Comparison of ENCODE assay signal across 19 mouse cellular contexts in genomic region chr3:37964083-37964482, GRCm38 (mm10).
DNase-seq lines count a peak whose midpoint lies in the region; ATAC-seq and TF ChIP-seq lines count a peak whose summit lies in the region.
"Had no signal": no experiment of that assay in that cellular context is flagged by ENCODE, and none has a peak within 500 bp of the region (broad histone marks: within the 10 kb centered on the region; RNA-seq: fewer than 3 reads in every experiment).

No protein-coding gene starts in this region.

- 58% methylated on average over 5 of the region's 5 CpGs for WGBS in forebrain, postnatal 0 days
- WGBS in intestine, embryonic 16.5 days = 81% methylated on average over 5 of the region's 5 CpGs

- no peak overlapping the region for H3K4me3 ChIP-seq in forebrain, postnatal 0 days (ENCODE audit: low read depth, low read length)
- H3K4me3 ChIP-seq in intestine, embryonic 16.5 days (ENCODE audit: low read length) = no peak overlapping the region
- H3K4me3 ChIP-seq: embryonic facial prominence, embryonic 13.5 days; heart, embryonic 12.5 days; hindbrain, embryonic 15.5 days had no signal

- no peak for DNase-seq in frontal cortex, postnatal 10 days (ENCODE audit: low spot score in 2 of 2)
- peak; percentile 41 for DNase-seq in brain, adult 2 months (ENCODE audit: low read depth, low spot score)
- DNase-seq in brain, embryonic 14.5 days (ENCODE audit: low read depth) = peak; percentile 16
- peak; percentile 70 for DNase-seq in forebrain, postnatal 0 days
- no peak for DNase-seq in gastrocnemius, postnatal 10 days
- DNase-seq: adrenal gland, adult 8-10 months; adrenal gland, postnatal 36 days; cerebellum, adult 18-20 months; cerebellum, adult 9-11 months; cerebellum, postnatal 36 days; gastrocnemius, postnatal 25 days; heart, postnatal 36 days; kidney, adult 8-10 months had no signal

- H3K27me3 ChIP-seq in forebrain, postnatal 0 days (ENCODE audit: insufficient read depth, low read length) = no peaks in the 10 kb centered on the region; the same call in none of the 2 replicates
- H3K27me3 ChIP-seq in intestine, embryonic 16.5 days (replicated peaks; ENCODE audit: control insufficient read depth, insufficient read depth, low read length) = no peaks in the 10 kb centered on the region
- H3K27me3 ChIP-seq: embryonic facial prominence, embryonic 13.5 days; hindbrain, embryonic 15.5 days had no signal

- H3K9ac ChIP-seq in forebrain, postnatal 0 days = no peak overlapping the region
- no peak overlapping the region for H3K9ac ChIP-seq in intestine, embryonic 16.5 days (ENCODE audit: low read depth, low read length)
- H3K9ac ChIP-seq: embryonic facial prominence, embryonic 13.5 days; heart, embryonic 12.5 days; hindbrain, embryonic 15.5 days had no signal

- H3K9me3 ChIP-seq in forebrain, postnatal 0 days (ENCODE audit: low read length) = no peaks in the 10 kb centered on the region
- no peaks in the 10 kb centered on the region for H3K9me3 ChIP-seq in intestine, embryonic 16.5 days (ENCODE audit: control insufficient read depth, low read length)
- H3K9me3 ChIP-seq: embryonic facial prominence, embryonic 13.5 days; heart, embryonic 12.5 days; hindbrain, embryonic 15.5 days had no signal

- no peak overlapping the region for H3K4me2 ChIP-seq in forebrain, postnatal 0 days (ENCODE audit: low read depth)
- no peak overlapping the region for H3K4me2 ChIP-seq in intestine, embryonic 16.5 days (ENCODE audit: low read depth, low read length)
- H3K4me2 ChIP-seq: embryonic facial prominence, embryonic 13.5 days; heart, embryonic 12.5 days; hindbrain, embryonic 15.5 days had no signal

- H3K27ac ChIP-seq in forebrain, postnatal 0 days (ENCODE audit: low read depth, low read length) = no peak overlapping the region
- H3K27ac ChIP-seq in intestine, embryonic 16.5 days (ENCODE audit: low read length) = no peak overlapping the region
- H3K27ac ChIP-seq: embryonic facial prominence, embryonic 13.5 days; hindbrain, embryonic 15.5 days had no signal

- TF ChIP-seq POLR2A in brain, embryonic 14.5 days (IDR thresholded peaks at IDR 0.05; ENCODE audit: borderline replicate concordance, extremely low read depth, insufficient read depth, insufficient read length, poor library complexity, severe bottlenecking) = no peak

- peak; percentile 55; the same call in 1 of the 2 replicates for ATAC-seq in frontal cortex, adult (ENCODE audit: low TSS enrichment)
- peak; percentile 88 for ATAC-seq in forebrain, postnatal 0 days
- no peak for ATAC-seq in intestine, embryonic 16.5 days
- ATAC-seq: intestine, postnatal 0 days had no signal

- H3K36me3 ChIP-seq in forebrain, postnatal 0 days (ENCODE audit: insufficient read depth) = no peaks in the 10 kb centered on the region
- H3K36me3 ChIP-seq in intestine, embryonic 16.5 days (ENCODE audit: control insufficient read depth, insufficient read depth, low read length) = no peaks in the 10 kb centered on the region
- H3K36me3 ChIP-seq: embryonic facial prominence, embryonic 13.5 days; heart, embryonic 12.5 days; hindbrain, embryonic 15.5 days had no signal

- H3K4me1 ChIP-seq in forebrain, postnatal 0 days (ENCODE audit: insufficient read depth) = no peaks in the 10 kb centered on the region
- peaks cover 6% of the 10 kb centered on the region for H3K4me1 ChIP-seq in intestine, embryonic 16.5 days (ENCODE audit: control insufficient read depth, insufficient read depth, low read length)
- H3K4me1 ChIP-seq: embryonic facial prominence, embryonic 13.5 days; heart, embryonic 12.5 days; hindbrain, embryonic 15.5 days had no signal

- TF ChIP-seq CTCF in brain, embryonic 14.5 days (IDR thresholded peaks at IDR 0.05; ENCODE audit: borderline replicate concordance, extremely low read depth, insufficient read depth, insufficient read length) = no peak
- no peak for TF ChIP-seq CTCF in forebrain, postnatal 0 days (IDR thresholded peaks at IDR 0.05; ENCODE audit: low read depth)

Comparison
In these comparisons a context has a peak if more than half of its experiments do, and no peak if none do; other contexts are left out.
1. DNase-seq: peak in brain, adult 2 months (single experiment), brain, embryonic 14.5 days (single experiment) and forebrain, postnatal 0 days (single experiment); none in frontal cortex, postnatal 10 days (0 of 2) and gastrocnemius, postnatal 10 days (single experiment).